Mouse (Mus musculus) embryonic facial prominence, embryonic 14.5 days (tissue): ENCODE data around the gene Fpgs. TPM values are rescaled to one million over a fixed set of nuclear protein-coding genes. Genes with fewer than 3 reads are reported as not detected.

ENCODE experiments used
- ATAC-seq: fragments of 200-750 bp; cut with Nextera tagmentation; 2 replicates; pipeline ENCODE4 v1.8.0; 2017; ENCODE audit warnings: low read depth, moderate number of reproducible peaks, moderate TSS enrichment
- DNase-seq: peaks from one replicate; pipeline ENCODE4 v3.0.0-alpha.2; 2015; ENCODE audit warnings: low spot score
- H3K27ac ChIP-seq: fragments of 300-500 bp; sonication (generic); replicated peaks from 2 replicates; pipeline ENCODE4 v1.5.1; 2014; ENCODE audit warnings: low read depth, mild to moderate bottlenecking, low read length, moderate library complexity
- H3K27me3 ChIP-seq: fragments of 300-500 bp; sonication (generic); replicated peaks from 2 replicates; pipeline ENCODE4 v1.6.1; 2014; ENCODE audit warnings: low read length; ENCODE audit not compliant: control insufficient read depth, insufficient read depth
- H3K36me3 ChIP-seq: fragments of 300-500 bp; sonication (generic); 2 replicates; pipeline ENCODE4 v1.6.1; 2014; ENCODE audit warnings: low read length, mixed read lengths; ENCODE audit not compliant: control insufficient read depth, insufficient read depth
- H3K4me1 ChIP-seq: fragments of 300-500 bp; sonication (generic); 2 replicates; pipeline ENCODE4 v1.6.1; 2014; ENCODE audit warnings: antibody characterized with exemption, low read length; ENCODE audit not compliant: control insufficient read depth, insufficient read depth
- H3K4me2 ChIP-seq: fragments of 300-500 bp; sonication (generic); 2 replicates; pipeline ENCODE4 v1.6.1; 2014; ENCODE audit warnings: low read depth, mild to moderate bottlenecking, low read length, moderate library complexity, mixed read lengths
- H3K4me3 ChIP-seq: fragments of 300-500 bp; sonication (generic); 2 replicates; pipeline ENCODE4 v1.5.1; 2014; ENCODE audit warnings: low read depth, mild to moderate bottlenecking, low read length
- H3K9ac ChIP-seq: fragments of 300-500 bp; sonication (generic); 2 replicates; pipeline ENCODE4 v1.6.1; 2014; ENCODE audit warnings: low read depth, mild to moderate bottlenecking, low read length, moderate library complexity, mixed read lengths
- H3K9me3 ChIP-seq: fragments of 300-500 bp; sonication (generic); 2 replicates; pipeline ENCODE4 v1.6.1; 2016; ENCODE audit warnings: low read length; ENCODE audit not compliant: control insufficient read depth
- WGBS: fragments of 180-500 bp; shearing (Covaris S2); extraction: QIAGEN DNeasy Blood & Tissue Kit; methylation state at CpG from one replicate; pipeline ENCODE4 v1.1.7; 2014; 5-methylcytosine and 5-hydroxymethylcytosine counted together
- polyA plus RNA-seq: library from polyadenylated mRNA; unstranded; fragments of >200 nt; fragmentation: Nextera tagmentation; extraction: Ambion mirVana; gene quantifications from 2 replicates; pipeline ENCODE4 v1.2.1, GENCODE M21; 2014

Gene Fpgs
- polyA plus RNA-seq, 1 experiment from 2014 or later: 28.2 TPM

DNA sequence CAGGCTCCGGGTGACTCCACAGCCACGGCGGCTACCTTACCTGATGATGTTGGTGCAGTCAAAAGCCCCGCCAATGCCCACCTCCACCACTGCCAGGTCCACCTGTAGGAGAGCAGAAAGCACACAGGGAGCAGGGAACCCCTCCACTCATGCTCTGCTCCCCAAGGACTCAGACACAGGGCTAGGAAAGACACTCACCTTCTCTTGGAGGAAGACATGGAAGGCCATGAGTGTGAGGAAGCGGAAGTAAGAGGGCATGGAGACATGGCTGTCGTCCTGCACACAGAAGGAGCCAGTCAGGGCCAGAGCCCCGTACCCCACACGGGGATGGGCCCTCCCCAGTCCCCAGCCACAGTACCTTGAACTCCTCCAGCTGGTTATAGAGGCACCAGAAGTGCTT is 16.4 kb downstream of the Fpgs start:
- H3K4me2 ChIP-seq: no peak overlapping the region
- ATAC-seq (no peak), DNase-seq (no peak)
- H3K27me3 ChIP-seq: no peaks in the 10 kb centered on the region
- H3K36me3 ChIP-seq: peaks cover 61% of the 10 kb centered on the region
- no peak overlapping the region for H3K4me3 ChIP-seq
- no peaks in the 10 kb centered on the region for H3K9me3 ChIP-seq
- H3K9ac ChIP-seq: no peak overlapping the region
- WGBS: 94% methylated on average over 7 of the region's 8 CpGs
- H3K4me1 ChIP-seq: no peaks in the 10 kb centered on the region
- no peak overlapping the region for H3K27ac ChIP-seq

DNA sequence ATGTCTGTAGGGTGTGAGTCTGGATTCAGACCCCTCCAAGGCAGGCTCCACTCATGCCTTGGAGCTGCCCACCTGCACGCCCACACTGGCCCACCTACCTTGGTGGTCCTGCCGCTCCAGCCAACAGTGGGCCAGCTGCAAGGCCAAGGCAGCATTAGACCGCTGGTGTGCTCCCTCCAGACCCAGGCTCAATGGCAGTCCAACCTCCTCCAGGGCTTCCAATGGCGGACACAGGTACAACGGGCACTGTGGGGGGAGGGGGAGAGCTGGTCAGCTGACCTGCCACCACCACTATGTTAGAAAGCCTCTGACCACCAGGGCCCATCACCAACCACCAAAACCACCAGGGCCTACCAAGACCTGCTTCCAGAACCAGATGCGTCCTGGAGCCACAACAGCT is 17.3 kb downstream of the Fpgs start:
- Histone ChIP-seq H3K36me3 (peaks cover 62% of the 10 kb centered on the region), H3K9ac (no peak overlapping the region), H3K4me3 (no peak overlapping the region), H3K27me3 (no peaks in the 10 kb centered on the region), H3K27ac (no peak overlapping the region), H3K9me3 (no peaks in the 10 kb centered on the region), H3K4me1 (no peaks in the 10 kb centered on the region), H3K4me2 (no peak overlapping the region)
- WGBS: 94% methylated on average over 6 of the region's 6 CpGs
- ATAC-seq (no peak), DNase-seq (no peak)

DNA sequence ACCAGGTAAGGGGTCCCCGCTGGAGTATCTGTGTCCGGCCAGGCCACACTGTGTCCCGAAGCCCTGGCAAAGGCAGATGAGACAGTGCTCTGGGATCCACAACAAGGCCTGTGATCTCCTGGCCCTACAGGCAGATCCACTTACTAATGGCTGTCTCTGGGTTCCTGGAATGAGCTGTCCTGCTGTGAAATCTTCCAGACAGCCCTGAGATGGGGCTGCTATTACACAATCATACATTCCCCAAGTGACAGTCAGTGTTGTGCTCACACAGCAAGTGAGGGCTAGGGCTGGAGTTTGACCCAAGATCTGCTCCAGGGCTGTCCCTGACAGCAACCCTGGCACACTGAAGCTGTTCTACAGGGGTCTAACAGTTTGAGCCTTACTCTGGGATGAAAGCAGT is 18.1 kb downstream of the Fpgs start:
- H3K9me3 ChIP-seq: no peaks in the 10 kb centered on the region
- no peaks in the 10 kb centered on the region for H3K27me3 ChIP-seq
- no peak for DNase-seq
- H3K4me1 ChIP-seq: no peaks in the 10 kb centered on the region
- H3K36me3 ChIP-seq: peaks cover 62% of the 10 kb centered on the region
- 76% methylated on average over 3 of the region's 3 CpGs for WGBS
- H3K27ac ChIP-seq: no peak overlapping the region
- H3K4me2 ChIP-seq: no peak overlapping the region
- no peak for ATAC-seq
- no peak overlapping the region for H3K9ac ChIP-seq
- no peak overlapping the region for H3K4me3 ChIP-seq

DNA sequence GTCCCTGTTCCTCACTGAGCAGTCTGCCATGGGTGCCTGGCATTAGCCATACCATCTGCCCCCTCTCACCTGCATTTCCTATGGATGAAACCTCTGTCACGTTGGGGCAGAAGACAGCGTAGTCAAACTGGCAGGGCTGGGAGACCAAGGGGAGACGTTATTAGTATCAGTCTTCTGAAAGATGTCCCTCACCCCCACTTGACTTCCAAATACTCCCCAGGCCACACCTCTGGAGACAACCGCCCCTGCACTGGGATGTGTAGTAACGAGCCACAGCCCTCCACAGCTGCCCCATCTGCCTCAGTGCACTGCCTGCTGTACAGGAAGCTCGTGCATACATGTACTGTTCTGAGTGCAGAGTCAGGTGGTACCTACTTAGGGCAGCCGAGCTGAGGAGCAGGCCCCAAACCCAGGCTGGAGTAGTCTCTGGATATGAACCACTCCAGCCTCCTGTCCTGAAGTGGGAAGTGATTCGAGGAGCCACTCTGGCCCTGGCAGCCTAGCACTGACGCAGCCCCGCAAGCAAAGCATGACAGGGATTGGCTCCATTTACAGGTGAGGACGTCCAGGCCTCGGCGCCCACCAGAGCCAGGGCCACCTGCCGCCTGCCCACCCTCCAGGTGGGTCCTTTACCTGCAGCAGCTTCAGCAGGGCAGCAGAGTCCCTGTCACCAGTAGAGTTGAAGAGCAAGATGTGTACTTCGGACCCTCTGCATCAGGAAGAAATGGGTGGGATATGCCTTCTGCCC is 19.1 kb downstream of the Fpgs start:
- DNase-seq (no peak), ATAC-seq (no peak)
- WGBS: 89% methylated on average over 14 of the region's 15 CpGs
- peaks cover 62% of the 10 kb centered on the region for H3K36me3 ChIP-seq
- H3K4me1 ChIP-seq: peaks cover 7% of the 10 kb centered on the region; the same call in 1 of the 2 replicates
- H3K9me3 ChIP-seq: no peaks in the 10 kb centered on the region
- no peaks in the 10 kb centered on the region for H3K27me3 ChIP-seq
- H3K27ac ChIP-seq: no peak overlapping the region
- H3K4me2 ChIP-seq: no peak overlapping the region
- no peak overlapping the region for H3K9ac ChIP-seq
- H3K4me3 ChIP-seq: no peak overlapping the region

DNA sequence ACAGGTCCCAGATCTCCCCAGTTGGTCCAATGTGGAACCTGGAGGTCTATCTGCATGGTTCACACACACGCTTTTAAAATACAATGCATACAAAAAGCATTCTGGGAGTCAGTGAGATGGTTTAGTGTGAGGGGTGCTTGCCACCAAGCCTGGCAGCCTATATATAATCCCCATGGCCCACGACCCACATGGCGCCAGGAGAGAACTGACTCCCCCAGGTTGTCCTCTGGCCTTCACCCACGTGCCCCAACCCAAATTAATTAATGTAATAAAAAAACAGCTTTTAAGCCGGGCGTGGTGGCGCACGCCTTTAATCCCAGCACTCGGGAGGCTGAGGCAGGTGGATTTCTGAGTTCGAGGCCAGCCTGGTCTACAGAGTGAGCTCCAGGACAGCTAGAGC is 20.2 kb downstream of the Fpgs start:
- 89% methylated on average over 10 of the region's 10 CpGs for WGBS
- no peak for DNase-seq
- ATAC-seq: no peak
- Histone ChIP-seq H3K9me3 (no peaks in the 10 kb centered on the region), H3K9ac (no peak overlapping the region), H3K36me3 (peaks cover 70% of the 10 kb centered on the region), H3K4me3 (no peak overlapping the region), H3K27ac (no peak overlapping the region), H3K4me1 (peaks cover 8% of the 10 kb centered on the region; the same call in 1 of the 2 replicates), H3K4me2 (no peak overlapping the region), H3K27me3 (no peaks in the 10 kb centered on the region)

DNA sequence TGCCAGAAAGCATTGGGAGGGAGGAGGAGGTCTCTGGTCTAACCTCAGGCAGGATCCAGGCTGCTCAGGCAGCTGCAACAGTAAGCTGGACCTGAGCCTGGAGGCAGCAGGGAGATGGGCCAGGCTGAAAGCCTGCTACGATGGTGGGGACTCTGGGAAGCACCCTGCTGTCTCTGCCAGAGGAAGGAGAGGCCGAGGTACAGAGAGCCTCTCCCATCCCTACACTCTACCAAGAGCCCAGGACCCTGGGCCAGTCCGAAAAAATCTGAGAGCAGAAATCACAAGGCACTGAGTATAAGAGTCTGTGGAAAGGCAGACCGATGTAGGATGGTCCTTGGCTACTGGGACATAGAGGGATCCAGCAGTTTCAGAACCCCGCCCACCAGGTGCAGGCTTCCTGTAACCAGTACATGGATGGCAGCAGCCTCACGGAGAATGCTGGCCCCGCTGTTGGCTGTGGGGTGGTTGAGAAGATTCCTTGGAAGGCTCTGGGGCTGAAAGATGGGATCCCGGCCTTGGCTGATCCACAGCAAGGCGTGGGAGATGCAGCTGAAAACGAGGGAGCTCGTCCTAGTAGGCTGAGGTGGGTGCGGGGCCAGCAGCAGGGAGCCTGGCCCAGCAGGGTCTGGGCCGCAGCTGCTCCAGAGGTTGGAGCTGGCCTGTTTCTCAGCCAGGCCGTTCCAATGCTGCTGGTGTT is 21.1 kb downstream of the Fpgs start:
- Histone ChIP-seq H3K27ac (no peak overlapping the region), H3K4me3 (no peak overlapping the region), H3K9ac (no peak overlapping the region), H3K9me3 (no peaks in the 10 kb centered on the region), H3K36me3 (peaks cover 74% of the 10 kb centered on the region), H3K27me3 (no peaks in the 10 kb centered on the region), H3K4me1 (peaks cover 8% of the 10 kb centered on the region; the same call in 1 of the 2 replicates), H3K4me2 (no peak overlapping the region)
- DNase-seq: no peak
- 84% methylated on average over 14 of the region's 14 CpGs for WGBS
- no peak for ATAC-seq

DNA sequence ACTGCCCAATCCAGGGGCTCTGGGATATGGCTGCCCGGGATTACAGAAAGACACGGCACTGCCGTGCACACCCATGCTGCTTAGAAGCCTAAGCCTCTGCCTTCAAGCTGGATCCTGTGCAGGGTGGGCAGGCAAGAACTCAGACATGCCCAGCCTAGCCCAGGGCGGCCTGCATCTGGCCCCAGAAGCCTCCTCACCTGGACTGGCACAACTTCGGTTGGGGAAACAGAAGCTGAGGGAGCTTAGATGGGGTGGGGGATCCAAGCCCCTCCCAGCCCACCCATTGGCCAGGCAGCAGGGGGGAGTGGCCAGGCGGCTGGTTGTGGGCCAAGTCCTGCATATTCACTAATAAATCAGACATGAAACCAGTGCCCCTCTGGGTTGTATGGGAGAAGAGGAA is 22.2 kb downstream of the Fpgs start:
- no peak overlapping the region for H3K27ac ChIP-seq
- H3K4me3 ChIP-seq: no peak overlapping the region
- peak; percentile 47 for ATAC-seq
- DNase-seq: peak; percentile 62
- H3K9ac ChIP-seq: no peak overlapping the region
- peaks cover 8% of the 10 kb centered on the region; the same call in 1 of the 2 replicates for H3K4me1 ChIP-seq
- peaks cover 69% of the 10 kb centered on the region for H3K36me3 ChIP-seq
- WGBS: 59% methylated on average over 6 of the region's 6 CpGs
- H3K9me3 ChIP-seq: 0 out of 2 replicates have a peak, but pooled peaks cover 3% of the 10 kb centered on the region
- H3K4me2 ChIP-seq: no peak overlapping the region
- H3K27me3 ChIP-seq: no peaks in the 10 kb centered on the region

DNA sequence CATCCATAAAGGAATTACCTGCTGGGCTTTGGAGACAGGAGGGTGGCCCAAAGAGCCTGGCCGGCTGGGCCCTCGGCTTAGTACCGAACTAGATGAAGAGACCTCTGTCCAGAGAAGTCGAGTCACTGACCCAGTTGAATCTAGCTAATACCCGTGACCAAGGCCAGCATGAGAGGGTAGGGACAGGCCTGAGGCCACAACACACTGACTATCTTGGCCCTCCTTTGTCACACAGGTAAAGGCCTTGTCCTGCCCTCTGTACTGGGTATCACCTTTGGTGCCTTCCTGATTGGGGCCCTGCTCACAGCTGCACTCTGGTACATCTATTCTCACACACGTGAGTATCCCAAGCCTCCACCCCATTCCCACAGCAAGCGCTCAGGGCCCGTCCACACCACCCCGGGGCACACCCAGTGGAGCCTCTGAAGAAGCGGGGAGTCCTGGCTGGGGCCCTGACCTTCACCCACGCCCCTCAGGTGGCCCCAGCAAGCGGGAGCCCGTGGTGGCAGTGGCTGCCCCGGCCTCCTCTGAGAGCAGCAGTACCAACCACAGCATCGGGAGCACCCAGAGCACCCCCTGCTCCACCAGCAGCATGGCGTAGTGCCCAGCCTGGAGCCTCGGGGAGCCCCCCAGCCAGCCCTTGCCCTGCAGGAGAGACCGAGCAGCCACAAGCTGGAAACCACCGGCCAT is 22.8 kb downstream of the Fpgs start:
- H3K27me3 ChIP-seq: no peaks in the 10 kb centered on the region
- ATAC-seq (no peak), DNase-seq (no peak)
- 0 out of 2 replicates have a peak, but pooled peaks cover 3% of the 10 kb centered on the region for H3K9me3 ChIP-seq
- WGBS: 88% methylated on average over 16 of the region's 19 CpGs
- peaks cover 65% of the 10 kb centered on the region for H3K36me3 ChIP-seq
- no peak overlapping the region for H3K9ac ChIP-seq
- H3K27ac ChIP-seq: peak overlapping the region; percentile 15; the same call in 1 of the 2 replicates
- peaks cover 8% of the 10 kb centered on the region; the same call in 1 of the 2 replicates for H3K4me1 ChIP-seq
- H3K4me3 ChIP-seq: no peak overlapping the region
- no peak overlapping the region for H3K4me2 ChIP-seq
